Mouse (Mus musculus) gastrocnemius, postnatal 14 days (tissue): ENCODE measurements around the gene Ptges2. TPM values are rescaled to one million over a fixed set of nuclear protein-coding genes. Genes with fewer than 3 reads are reported as not detected.

Source experiments
- DNase-seq: peaks from one replicate; pipeline ENCODE4 v3.0.0; 2021; ENCODE audit warnings: mixed read lengths
- intact Hi-C: fragments of 180-260 bp; cut with DNase I; formaldehyde crosslinking; loops from one replicate; pipeline ENCODE4 v1.15.1; 2025; ENCODE audit warnings: low total_unique reads
- total RNA-seq, 2 experiments: library from RNA; stranded (reverse); gene quantifications; 2 replicates each; pipeline ENCODE4 v1.2.3; 2021

The Ptges2 gene
- total RNA-seq, 2 experiments from 2014 or later: 41.3 to 43.2 TPM

- no peak for DNase-seq
- intact Hi-C loops: no loop called here
Observed at GRCm38 (mm10) chr2:32363376-32364106, 32.2 kb upstream of the Ptges2 start.

- intact Hi-C loops: no loop called here
- no peak for DNase-seq
Observed at GRCm38 (mm10) chr2:32364121-32364520, 31.6 kb upstream of the Ptges2 start.

GRCm38 (mm10) chr2:32367315-32367714 is 28.4 kb upstream of the Ptges2 start:
- DNase-seq: no peak
- intact Hi-C loops: no loop called here

GRCm38 (mm10) chr2:32374191-32374590 is 21.5 kb upstream of the Ptges2 start:
- intact Hi-C loops: no loop called here

GRCm38 (mm10) chr2:32375317-32375940 is 20.3 kb upstream of the Ptges2 start:
- DNase-seq: no peak
- intact Hi-C loops: no loop called here

More at GRCm38 (mm10) chr2:32374191-32374590, 21.5 kb upstream of the Ptges2 start:
- peak; percentile 59 for DNase-seq

GRCm38 (mm10) chr2:32376963-32377362 is 18.7 kb upstream of the Ptges2 start:
- DNase-seq: no peak
- intact Hi-C loops: no loop called here

- intact Hi-C loops: no loop called here
- DNase-seq: no peak
Observed at GRCm38 (mm10) chr2:32380001-32380500, 15.6 kb upstream of the Ptges2 start.

GRCm38 (mm10) chr2:32381141-32381774 is 14.4 kb upstream of the Ptges2 start:
- intact Hi-C loops: no loop called here
- peak; percentile 33 for DNase-seq

GRCm38 (mm10) chr2:32381775-32382223 is 13.9 kb upstream of the Ptges2 start, which contains the start of gene 1110008P14Rik:
TSS of gene 1110008P14Rik (minus strand) at chr2:32381938.
- peak; percentile 96 for DNase-seq
- intact Hi-C loops: no loop called here

- intact Hi-C loops: no loop called here
- no peak for DNase-seq
Observed at GRCm38 (mm10) chr2:32382689-32383088, 13.0 kb upstream of the Ptges2 start.

- intact Hi-C loops: no loop called here
- no peak for DNase-seq
Observed at GRCm38 (mm10) chr2:32387706-32388490, 7.8 kb upstream of the Ptges2 start, which contains the start of gene Lcn2. TSS of gene Lcn2 (minus strand) at chr2:32388252.

GRCm38 (mm10) chr2:32389157-32389556 is 6.5 kb upstream of the Ptges2 start:
- DNase-seq: no peak

GRCm38 (mm10) chr2:32390871-32391270 is 4.8 kb upstream of the Ptges2 start:
- intact Hi-C loops: no loop called here
- no peak for DNase-seq

More at GRCm38 (mm10) chr2:32389157-32389556, 6.5 kb upstream of the Ptges2 start:
- intact Hi-C loops: no loop called here

GRCm38 (mm10) chr2:32392063-32392462 is 3.6 kb upstream of the Ptges2 start:
- intact Hi-C loops: no loop called here
- no peak for DNase-seq

- DNase-seq: no peak
- intact Hi-C loops: no loop called here
Observed at GRCm38 (mm10) chr2:32394973-32395372, 723 bp upstream of the Ptges2 start.

- peak; percentile 90 for DNase-seq
Observed at GRCm38 (mm10) chr2:32395946-32396621, 388 bp downstream of the Ptges2 start.

GRCm38 (mm10) chr2:32396695-32397094 is 999 bp downstream of the Ptges2 start:
- no peak for DNase-seq
- intact Hi-C loops: no loop called here

More at GRCm38 (mm10) chr2:32395946-32396621, 388 bp downstream of the Ptges2 start:
- intact Hi-C loops: no loop called here

- intact Hi-C loops: no loop called here
- DNase-seq: peak; percentile 92
Observed at GRCm38 (mm10) chr2:32404663-32405062, 9.0 kb downstream of the Ptges2 start.
